8 mouse cellular contexts compared by ENCODE assay signal in genomic region chr1:93342648-93343503, GRCm38 (mm10). TPM values are rescaled to one million over a fixed set of nuclear protein-coding genes. Genes with fewer than 3 reads are reported as not detected.
DNase-seq lines count a peak whose midpoint lies in the region; ATAC-seq and TF ChIP-seq lines count a peak whose summit lies in the region.

TSS of gene Ppp1r7 (plus strand) at chr1:93342854.
TSS of gene Pask (minus strand) at chr1:93343482.

- peak within 1 kb of the TSS; percentile 80 for H3K9ac ChIP-seq in forebrain, embryonic 12.5 days
- H3K9ac ChIP-seq in heart, postnatal 0 days (replicated peaks; ENCODE audit: low read depth, low read length) = peak within 1 kb of the TSS; percentile 83
- H3K9ac ChIP-seq in liver, embryonic 16.5 days (ENCODE audit: low read depth, low read length) = peak within 1 kb of the TSS; percentile 91
- H3K9ac ChIP-seq in neural tube, embryonic 13.5 days = peak within 1 kb of the TSS; percentile 88

- no peaks in the 10 kb centered on the region for H3K9me3 ChIP-seq in E14TG2a.4 (ENCODE audit: low read length)
- no peaks in the 10 kb centered on the region for H3K9me3 ChIP-seq in forebrain, embryonic 12.5 days
- H3K9me3 ChIP-seq in heart, postnatal 0 days (replicated peaks; ENCODE audit: control insufficient read depth, low read length) = no peaks in the 10 kb centered on the region
- H3K9me3 ChIP-seq in liver, embryonic 16.5 days (replicated peaks; ENCODE audit: control insufficient read depth, low read length) = no peaks in the 10 kb centered on the region
- no peaks in the 10 kb centered on the region for H3K9me3 ChIP-seq in neural tube, embryonic 13.5 days

- under 1% methylated on average over 63 of the region's 63 CpGs for WGBS in forebrain, embryonic 12.5 days
- WGBS in heart, postnatal 0 days = under 1% methylated on average over 63 of the region's 63 CpGs
- under 1% methylated on average over 63 of the region's 63 CpGs for WGBS in liver, embryonic 16.5 days (ENCODE audit: insufficient replicate concordance)
- under 1% methylated on average over 63 of the region's 63 CpGs for WGBS in neural tube, embryonic 13.5 days

- ATAC-seq in forebrain, embryonic 12.5 days (ENCODE audit: low FRiP score) = peak; percentile 93
- peak; percentile 94 for ATAC-seq in heart, postnatal 0 days (ENCODE audit: insufficient read depth, low read depth)
- ATAC-seq in liver, embryonic 16.5 days (ENCODE audit: low read depth) = peak; percentile 92
- peak; percentile 98 for ATAC-seq in neural tube, embryonic 13.5 days (ENCODE audit: low read depth)

- H3K4me3 ChIP-seq in E14TG2a.4 (replicated peaks; ENCODE audit: low read length) = peak within 1 kb of the TSS; percentile 100
- H3K4me3 ChIP-seq in forebrain, embryonic 12.5 days (replicated peaks) = peak within 1 kb of the TSS; percentile 73
- H3K4me3 ChIP-seq in heart, postnatal 0 days (ENCODE audit: low read depth, low read length) = peak within 1 kb of the TSS; percentile 94
- H3K4me3 ChIP-seq in liver, embryonic 16.5 days (ENCODE audit: low read depth, low read length) = peak within 1 kb of the TSS; percentile 99
- peak within 1 kb of the TSS; percentile 89 for H3K4me3 ChIP-seq in neural tube, embryonic 13.5 days
- H3K4me3 ChIP-seq in testis, adult 2 months (ENCODE audit: control insufficient read depth, low read depth, low read length) = peak within 1 kb of the TSS; percentile 97

- no peak for TF ChIP-seq EP300 in heart, postnatal 0 days (IDR thresholded peaks at IDR 0.05; ENCODE audit: low read depth)

- peaks cover 24% of the 10 kb centered on the region for H3K4me1 ChIP-seq in E14TG2a.4 (replicated peaks; ENCODE audit: low read depth, low read length)
- peaks cover 28% of the 10 kb centered on the region for H3K4me1 ChIP-seq in forebrain, embryonic 12.5 days
- H3K4me1 ChIP-seq in heart, postnatal 0 days (ENCODE audit: control insufficient read depth, insufficient read depth) = peaks cover 11% of the 10 kb centered on the region; the same call in 1 of the 2 replicates
- H3K4me1 ChIP-seq in liver, embryonic 16.5 days (ENCODE audit: control insufficient read depth, low read depth, low read length) = peaks cover 13% of the 10 kb centered on the region
- peaks cover 30% of the 10 kb centered on the region for H3K4me1 ChIP-seq in neural tube, embryonic 13.5 days (replicated peaks)
- peaks cover 2% of the 10 kb centered on the region; the same call in 1 of the 2 replicates for H3K4me1 ChIP-seq in testis, adult 2 months (ENCODE audit: control insufficient read depth, insufficient read depth, low read length)

- peak; percentile 95 for DNase-seq in c-Kit-positive CD71-positive TER-119-positive erythroid progenitor cells, embryonic 14.5 days (ENCODE audit: low spot score)
- peak; percentile 95 for DNase-seq in heart, postnatal 0 days (ENCODE audit: low spot score)
- peak; percentile 96 to 97 for DNase-seq in kidney, postnatal 4 days

- TF ChIP-seq POLR2A in testis, adult 2 months (IDR thresholded peaks at IDR 0.05; ENCODE audit: control insufficient read depth, low read depth, low read length) = peak; percentile 71

- H3K4me2 ChIP-seq in forebrain, embryonic 12.5 days = peak within 1 kb of the TSS; percentile 81
- H3K4me2 ChIP-seq in heart, postnatal 0 days (ENCODE audit: low read depth, low read length) = peak within 1 kb of the TSS; percentile 88
- H3K4me2 ChIP-seq in liver, embryonic 16.5 days (ENCODE audit: low read depth, low read length) = peak within 1 kb of the TSS; percentile 94
- peak within 1 kb of the TSS; percentile 90 for H3K4me2 ChIP-seq in neural tube, embryonic 13.5 days

- no peaks in the 10 kb centered on the region for H3K27me3 ChIP-seq in E14TG2a.4 (ENCODE audit: insufficient read depth, low read length)
- no peaks in the 10 kb centered on the region for H3K27me3 ChIP-seq in forebrain, embryonic 12.5 days
- no peaks in the 10 kb centered on the region for H3K27me3 ChIP-seq in heart, postnatal 0 days (ENCODE audit: control insufficient read depth, insufficient read depth, low read length)
- no peaks in the 10 kb centered on the region for H3K27me3 ChIP-seq in liver, embryonic 16.5 days (ENCODE audit: control insufficient read depth, insufficient read depth, low read depth, low read length)
- no peaks in the 10 kb centered on the region for H3K27me3 ChIP-seq in neural tube, embryonic 13.5 days
- H3K27me3 ChIP-seq in testis, adult 2 months (ENCODE audit: control insufficient read depth, insufficient read depth, low read length) = no peaks in the 10 kb centered on the region

- peaks cover 37% of the 10 kb centered on the region for H3K36me3 ChIP-seq in E14TG2a.4 (ENCODE audit: insufficient read depth, low read length)
- H3K36me3 ChIP-seq in forebrain, embryonic 12.5 days (replicated peaks) = peaks cover 18% of the 10 kb centered on the region
- peaks cover 9% of the 10 kb centered on the region for H3K36me3 ChIP-seq in heart, postnatal 0 days (replicated peaks; ENCODE audit: control insufficient read depth, insufficient read depth, low read length)
- peaks cover 5% of the 10 kb centered on the region; the same call in 1 of the 2 replicates for H3K36me3 ChIP-seq in liver, embryonic 16.5 days (ENCODE audit: control insufficient read depth, insufficient read depth)
- peaks cover 17% of the 10 kb centered on the region for H3K36me3 ChIP-seq in neural tube, embryonic 13.5 days
- H3K36me3 ChIP-seq in testis, adult 2 months (ENCODE audit: control insufficient read depth, insufficient read depth, low read length) = no peaks in the 10 kb centered on the region; the same call in 1 of the 2 replicates

- peak within 1 kb of the TSS; percentile 76 for H3K27ac ChIP-seq in forebrain, embryonic 12.5 days
- peak within 1 kb of the TSS; percentile 71 for H3K27ac ChIP-seq in heart, postnatal 0 days (ENCODE audit: low read depth)
- peak within 1 kb of the TSS; percentile 84 for H3K27ac ChIP-seq in liver, embryonic 16.5 days (ENCODE audit: low read length)
- H3K27ac ChIP-seq in neural tube, embryonic 13.5 days (replicated peaks) = peak within 1 kb of the TSS; percentile 76
- H3K27ac ChIP-seq in testis, adult 2 months (ENCODE audit: control insufficient read depth, insufficient read depth, low read depth, low read length) = peak within 1 kb of the TSS; percentile 95

- TF ChIP-seq CTCF in E14TG2a.4 (conservative IDR thresholded peaks at IDR 0.05; ENCODE audit: low read length) = no peak
- no peak for TF ChIP-seq CTCF in heart, postnatal 0 days (IDR thresholded peaks at IDR 0.05; ENCODE audit: low read depth)
- TF ChIP-seq CTCF in testis, adult 2 months (IDR thresholded peaks at IDR 0.05; ENCODE audit: control insufficient read depth, insufficient read depth, insufficient replicate concordance, low read depth, low read length) = no peak

RNA-seq across cellular contexts. Expression of gene Ppp1r7, which starts in this region (rescaled TPM):
- 88.6 and 93.5 TPM in 2 replicates for polyA plus RNA-seq in forebrain, embryonic 12.5 days (2016; fragmentation: Nextera tagmentation; extraction: Ambion mirVana)
- 2.8 and 3.2 TPM in 2 replicates for total RNA-seq in heart, postnatal 0 days (2014; rRNA removed; ENCODE audit: low replicate concordance)
- polyA plus RNA-seq in heart, postnatal 0 days (2015; fragmentation: Nextera tagmentation; extraction: Ambion mirVana) = 38.3 and 43.0 TPM in 2 replicates
- 29.4 and 31.9 TPM in 2 replicates for polyA plus RNA-seq in liver, embryonic 16.5 days (2015; fragmentation: Nextera tagmentation; extraction: Ambion mirVana)
- 50.5 and 58.4 TPM in 2 replicates for polyA plus RNA-seq in neural tube, embryonic 13.5 days (2015; fragmentation: Nextera tagmentation; extraction: Ambion mirVana)
- 8.7 and 10.6 TPM in 2 replicates for polyA plus RNA-seq in testis, adult 2 months (2012; rRNA removed)

RNA-seq across cellular contexts. Expression of gene Pask, which starts in this region (rescaled TPM):
- polyA plus RNA-seq in forebrain, embryonic 12.5 days (2016; fragmentation: Nextera tagmentation; extraction: Ambion mirVana) = 24.9 and 25.4 TPM in 2 replicates
- total RNA-seq in heart, postnatal 0 days (2014; rRNA removed; ENCODE audit: low replicate concordance) = 4.3 and 5.7 TPM in 2 replicates
- 1.9 and 2.2 TPM in 2 replicates for polyA plus RNA-seq in heart, postnatal 0 days (2015; fragmentation: Nextera tagmentation; extraction: Ambion mirVana)
- polyA plus RNA-seq in liver, embryonic 16.5 days (2015; fragmentation: Nextera tagmentation; extraction: Ambion mirVana) = 5.7 and 5.9 TPM in 2 replicates
- 4.6 and 7.1 TPM in 2 replicates for polyA plus RNA-seq in neural tube, embryonic 13.5 days (2015; fragmentation: Nextera tagmentation; extraction: Ambion mirVana)
- polyA plus RNA-seq in testis, adult 2 months (2012; rRNA removed) = 36.3 and 38.0 TPM in 2 replicates

Comparison
In these comparisons a context has a peak if more than half of its experiments do, and no peak if none do; other contexts are left out.
1. Peak in every context shown above with its lines: DNase-seq, ATAC-seq, H3K4me3 ChIP-seq and H3K27ac ChIP-seq.